Mouse (Mus musculus) large intestine, adult 2 months (tissue): Measurements from ENCODE around the gene Endod1. TPM values are rescaled to one million over a fixed set of nuclear protein-coding genes. Genes with fewer than 3 reads are reported as not detected.

Experiments used
- DNase-seq: peaks from one replicate; pipeline ENCODE4 v3.0.0-alpha.2; 2012; ENCODE audit warnings: low read depth, low spot score
- WGBS: fragments of 180-500 bp; shearing (Covaris S2); methylation state at CpG from one replicate; pipeline ENCODE4 v1.1.7; 2018; 5-methylcytosine and 5-hydroxymethylcytosine counted together
- polyA plus RNA-seq: library from polyadenylated mRNA; depleted of rRNA; stranded (reverse); fragments of >200 nt; gene quantifications from 2 replicates; pipeline ENCODE4 v1.2.3, GENCODE M21; 2012; rRNA removed

The Endod1 gene
- polyA plus RNA-seq, result 43.6 and 64.7 TPM in 2 replicates

GRCm38 (mm10) chr9:14381353-14382055 is at the start of gene Endod1:
Gene Endod1 (minus strand): TSS chr9:14381507.
- 2% methylated on average over 8 of the region's 8 CpGs for WGBS
- no peak for DNase-seq

DNA sequence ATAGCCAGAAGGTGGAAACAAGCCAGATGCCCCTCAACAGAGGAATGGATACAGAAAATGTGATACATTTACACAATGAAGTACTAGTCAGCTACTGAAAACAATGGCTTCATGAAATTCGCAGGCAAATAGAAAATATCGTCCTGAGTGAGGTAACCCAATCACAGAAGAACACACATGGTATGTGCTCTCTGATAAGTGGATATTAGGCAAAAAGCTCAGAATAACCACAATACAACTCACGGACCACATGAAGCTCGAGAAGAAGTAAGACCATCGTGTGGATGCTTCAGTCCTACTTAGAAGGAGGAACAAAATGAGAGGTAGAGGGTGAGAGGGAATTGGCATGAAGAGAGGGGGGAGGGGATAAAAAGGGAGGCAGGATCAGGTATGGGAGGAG is 27.8 kb upstream of the Endod1 start:
- 93% methylated on average over 5 of the region's 5 CpGs for WGBS
- DNase-seq, result no peak

DNA sequence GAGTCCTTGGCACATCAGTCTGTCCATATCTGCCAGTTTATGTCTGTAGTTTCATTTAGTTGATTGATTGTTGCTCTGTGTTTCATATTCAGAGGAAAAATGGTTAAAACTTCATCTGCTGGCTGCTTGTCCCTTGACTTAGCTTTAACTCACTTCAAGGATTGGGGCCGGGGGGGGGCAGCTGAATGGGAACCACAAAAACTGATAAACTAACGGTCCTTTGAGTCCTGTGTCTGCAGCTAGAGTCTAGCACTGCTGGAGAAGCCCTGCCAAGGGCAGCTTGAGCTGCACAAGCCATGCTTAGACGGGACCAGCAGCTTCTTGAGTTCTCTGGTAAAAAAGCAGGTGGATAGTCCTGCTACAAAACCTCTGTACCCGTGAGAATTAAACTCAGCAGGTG is 26.7 kb upstream of the Endod1 start:
- DNase-seq, result no peak
- WGBS, result 64% methylated on average over 4 of the region's 4 CpGs

- 75% methylated on average over 1 of the region's 1 CpGs for WGBS
- no peak for DNase-seq
Observed at GRCm38 (mm10) chr9:14406056-14406455, 24.7 kb upstream of the Endod1 start.

DNA sequence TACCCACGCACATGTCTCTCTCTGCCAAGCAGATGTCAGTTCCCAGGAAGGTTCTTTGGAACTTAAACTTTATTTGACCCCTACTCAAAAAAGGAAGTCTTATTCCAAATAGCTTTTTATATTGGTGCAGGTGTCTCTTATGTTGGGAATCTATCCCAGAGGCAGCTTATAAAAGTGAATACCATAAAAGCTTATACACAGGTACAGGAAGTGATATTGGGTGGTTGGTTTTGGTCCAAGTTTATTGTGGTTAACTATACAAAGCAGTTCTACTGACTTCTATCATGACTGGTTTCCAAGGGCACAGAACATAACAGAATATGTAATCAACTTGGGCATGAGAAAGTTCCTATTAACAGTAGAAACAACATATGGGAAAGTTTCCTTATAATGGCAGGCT is 20.8 kb upstream of the Endod1 start:
- 31% methylated on average over 1 of the region's 1 CpGs for WGBS
- DNase-seq, result no peak

GRCm38 (mm10) chr9:14400392-14400791 is 19.1 kb upstream of the Endod1 start:
- WGBS, result 85% methylated on average over 5 of the region's 5 CpGs
- DNase-seq, result no peak

GRCm38 (mm10) chr9:14398946-14399345 is 17.6 kb upstream of the Endod1 start:
- no peak for DNase-seq
- 65% methylated on average over 1 of the region's 1 CpGs for WGBS

DNA sequence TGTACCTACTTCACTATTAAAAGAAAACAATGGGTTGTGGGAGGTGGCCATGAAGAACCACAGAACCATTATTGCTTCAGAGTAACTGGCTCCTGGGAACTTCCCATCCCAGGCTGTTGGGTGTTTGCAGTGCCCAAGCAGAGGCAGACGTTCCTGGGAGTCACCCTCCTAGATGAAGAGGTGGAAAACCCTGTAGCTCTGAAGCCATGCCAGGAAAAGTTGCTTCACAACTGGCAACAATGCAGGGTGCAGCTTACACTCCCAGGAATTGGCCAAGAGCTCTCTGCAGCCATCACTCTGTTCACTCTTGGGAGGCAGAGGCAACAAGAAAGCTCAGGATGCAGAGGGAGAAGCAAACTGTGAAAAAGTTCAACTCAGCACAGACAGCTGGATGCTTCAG is 16.8 kb upstream of the Endod1 start:
- 13% methylated on average over 1 of the region's 1 CpGs for WGBS
- no peak for DNase-seq

- 92% methylated on average over 6 of the region's 6 CpGs for WGBS
- DNase-seq, result no peak
Observed at GRCm38 (mm10) chr9:14397449-14397819, 16.1 kb upstream of the Endod1 start.

DNA sequence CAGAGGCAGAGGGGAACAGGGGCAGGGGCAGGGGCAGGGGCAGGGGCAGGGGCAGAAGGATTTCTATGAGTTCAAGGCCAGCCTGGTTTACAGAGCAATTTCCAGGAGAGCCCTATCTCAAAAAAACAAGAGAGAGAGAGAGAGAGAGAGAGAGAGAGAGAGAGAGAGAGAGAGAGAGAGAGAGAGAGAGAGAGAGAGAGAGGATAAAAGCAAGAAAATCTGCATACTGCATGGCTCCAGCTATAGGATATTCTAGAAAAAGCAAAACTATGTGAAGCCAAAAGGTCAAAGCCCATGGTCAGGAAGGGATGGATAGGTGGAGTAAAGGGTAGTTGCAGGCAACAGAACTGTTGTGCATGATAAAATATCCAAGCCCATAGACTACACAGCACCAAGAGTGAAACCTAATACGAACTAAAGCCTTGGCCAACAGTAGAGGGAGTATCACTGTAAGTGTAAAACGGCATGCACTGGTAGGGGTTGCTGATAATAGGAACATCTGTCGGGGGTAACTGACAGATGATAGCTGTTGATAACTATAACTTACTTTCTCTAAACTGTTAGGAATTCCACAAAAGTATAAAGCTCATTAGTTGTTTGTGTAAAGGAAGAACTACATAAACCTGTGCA is 15.6 kb upstream of the Endod1 start:
- 80% methylated on average over 3 of the region's 3 CpGs for WGBS
- DNase-seq, result no peak

- no peak for DNase-seq
- 15% methylated on average over 2 of the region's 2 CpGs for WGBS
Observed at GRCm38 (mm10) chr9:14396096-14396495, 14.8 kb upstream of the Endod1 start.

DNA sequence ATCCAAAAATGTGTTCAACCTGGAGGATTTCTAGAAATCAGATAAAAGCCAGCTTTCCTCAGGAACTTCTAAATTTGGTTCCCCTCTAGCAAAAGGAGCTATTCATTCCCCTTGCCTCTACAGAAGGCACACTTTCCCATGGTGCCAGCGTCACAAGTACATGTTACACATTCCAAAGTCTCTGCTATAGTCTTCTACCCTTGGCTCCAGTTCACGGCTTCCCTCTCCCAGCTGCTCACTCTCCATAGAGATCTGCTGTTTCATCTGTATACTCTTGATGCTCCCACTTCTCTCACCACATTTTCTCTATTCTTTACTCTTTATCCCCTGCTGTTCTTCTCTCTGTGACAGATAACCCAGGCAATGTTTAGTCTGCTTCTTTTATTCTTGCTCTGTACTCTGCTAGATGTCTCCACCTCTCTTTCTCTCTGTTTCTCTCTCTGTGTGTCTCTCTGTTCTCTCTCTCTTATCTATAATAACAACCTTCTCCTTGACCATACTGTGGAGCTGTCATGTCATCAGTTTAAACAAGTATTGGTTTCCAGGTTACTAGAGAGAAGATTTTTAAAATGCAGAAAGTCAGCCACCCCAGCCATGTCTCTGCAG is 13.8 kb upstream of the Endod1 start:
- no peak for DNase-seq
- 57% methylated on average over 2 of the region's 2 CpGs for WGBS

DNA sequence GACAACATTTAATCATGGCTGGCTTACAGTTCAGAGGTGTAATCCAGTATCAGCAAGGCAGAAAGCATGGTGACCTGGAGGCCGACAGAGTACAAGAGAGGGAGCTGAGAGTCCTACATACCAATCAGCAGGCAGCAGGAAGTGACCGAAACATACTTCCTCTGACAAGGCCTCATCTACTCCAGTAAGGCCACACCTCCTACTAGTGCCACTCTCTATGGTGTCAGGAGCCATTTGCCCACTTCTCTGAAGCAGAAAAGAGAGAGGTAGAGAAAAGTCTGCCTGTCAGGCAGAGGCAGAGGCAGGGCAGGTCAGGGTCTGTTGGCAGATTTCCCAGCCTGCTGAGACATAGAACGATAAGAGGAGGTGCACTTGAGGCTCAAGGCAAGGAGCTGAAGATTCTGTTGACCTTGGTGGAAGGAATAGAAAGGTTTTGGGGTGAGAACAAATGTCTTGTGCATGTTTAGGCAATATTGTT is 10.6 kb upstream of the Endod1 start:
- no peak for DNase-seq
- 68% methylated on average over 3 of the region's 3 CpGs for WGBS

DNA sequence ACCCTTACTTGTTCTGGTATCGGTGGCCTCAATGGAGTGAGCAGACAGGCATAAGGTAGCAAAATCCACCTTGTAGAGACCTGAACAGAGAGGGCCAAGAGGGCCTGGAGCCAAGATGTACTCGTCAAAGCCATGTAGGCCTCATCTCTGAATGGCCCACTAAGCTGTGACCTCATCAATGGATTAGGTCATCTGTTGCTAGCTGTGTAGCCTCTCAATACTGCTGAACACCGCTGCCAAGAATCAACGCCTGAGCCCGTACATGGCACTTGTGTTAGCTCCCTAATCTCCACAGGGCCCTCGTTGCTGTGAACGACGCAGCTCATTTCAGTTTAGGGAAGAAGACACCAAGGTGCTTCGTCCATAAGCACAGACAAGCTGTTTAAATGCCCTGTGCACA is 10.0 kb upstream of the Endod1 start:
- DNase-seq, result no peak
- WGBS, result 92% methylated on average over 9 of the region's 9 CpGs

- no peak for DNase-seq
- WGBS, result 100% methylated on average over 1 of the region's 1 CpGs
Observed at GRCm38 (mm10) chr9:14390278-14390677, 9.0 kb upstream of the Endod1 start.

DNA sequence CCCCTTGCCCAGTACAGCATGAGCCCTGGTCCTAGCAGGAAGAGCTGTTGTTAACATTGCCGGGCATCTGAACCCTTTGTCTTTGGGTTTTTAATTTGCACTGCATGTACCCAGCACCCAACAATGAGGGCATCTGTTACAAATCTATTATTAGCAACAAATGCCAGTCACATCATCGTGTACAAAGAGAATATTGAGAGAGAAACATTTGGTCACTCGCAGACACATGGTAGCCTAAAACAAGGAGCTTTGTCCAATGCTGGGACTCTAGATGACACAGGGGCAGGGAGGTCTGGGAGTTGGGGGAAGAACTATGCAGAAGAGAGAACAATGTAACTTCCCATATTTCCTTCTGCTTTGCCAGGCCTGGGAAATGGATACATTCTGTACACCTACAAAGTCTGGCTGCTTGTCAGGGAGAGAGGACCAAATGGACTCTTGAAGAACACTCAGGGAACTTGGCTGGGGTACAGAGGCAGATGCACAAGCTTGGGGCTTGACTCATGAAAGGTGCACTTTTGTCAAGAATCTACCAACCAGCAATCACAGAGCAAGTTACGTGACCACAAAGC is 7.8 kb upstream of the Endod1 start:
- DNase-seq, result no peak
- WGBS, result 84% methylated on average over 4 of the region's 4 CpGs

DNA sequence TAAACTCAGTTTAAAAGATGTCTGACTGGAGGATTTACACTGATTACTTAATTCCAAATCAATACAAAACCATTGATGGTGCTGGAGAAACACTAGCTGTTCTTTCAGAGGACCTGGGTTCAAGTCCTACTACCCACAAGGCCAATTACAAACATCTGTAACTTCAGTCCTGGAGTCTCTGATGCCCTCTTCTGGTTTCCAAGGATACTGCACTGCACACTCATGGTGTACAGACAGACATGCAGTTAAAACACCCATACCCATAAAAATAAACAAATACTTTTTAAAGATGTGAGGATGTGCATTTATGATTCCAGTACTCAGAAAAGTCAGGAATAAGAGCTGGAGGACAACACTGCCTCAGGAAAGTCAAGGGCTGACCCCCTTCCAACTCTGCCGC is 6.7 kb upstream of the Endod1 start:
- WGBS, result 94% methylated on average over 1 of the region's 1 CpGs

DNA sequence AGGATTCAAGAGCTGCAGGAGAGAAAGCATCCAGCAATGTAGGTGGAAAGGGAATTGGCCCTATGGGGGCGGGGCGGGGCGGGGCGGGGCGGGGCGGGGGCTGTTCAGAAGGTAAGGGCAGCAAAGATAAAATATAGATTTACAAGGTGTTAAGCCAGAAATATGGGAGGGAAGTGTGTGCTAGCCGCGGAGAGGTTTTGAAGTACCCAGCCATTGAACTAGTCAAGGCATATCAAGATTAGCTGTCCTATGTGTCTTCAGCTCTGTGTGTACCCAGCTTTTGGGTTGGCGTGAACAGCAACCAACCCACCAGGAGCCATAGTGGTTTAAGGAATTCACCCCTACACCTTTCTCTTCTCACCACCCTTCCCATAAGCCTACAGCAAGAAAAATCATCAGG is 5.5 kb upstream of the Endod1 start:
- no peak for DNase-seq
- WGBS, result 35% methylated on average over 9 of the region's 9 CpGs

More for the DNA sequence above, 6.7 kb upstream of the Endod1 start:
- DNase-seq, result no peak

- no peak for DNase-seq
- 87% methylated on average over 8 of the region's 8 CpGs for WGBS
Observed at GRCm38 (mm10) chr9:14385665-14386064, 4.4 kb upstream of the Endod1 start.

DNA sequence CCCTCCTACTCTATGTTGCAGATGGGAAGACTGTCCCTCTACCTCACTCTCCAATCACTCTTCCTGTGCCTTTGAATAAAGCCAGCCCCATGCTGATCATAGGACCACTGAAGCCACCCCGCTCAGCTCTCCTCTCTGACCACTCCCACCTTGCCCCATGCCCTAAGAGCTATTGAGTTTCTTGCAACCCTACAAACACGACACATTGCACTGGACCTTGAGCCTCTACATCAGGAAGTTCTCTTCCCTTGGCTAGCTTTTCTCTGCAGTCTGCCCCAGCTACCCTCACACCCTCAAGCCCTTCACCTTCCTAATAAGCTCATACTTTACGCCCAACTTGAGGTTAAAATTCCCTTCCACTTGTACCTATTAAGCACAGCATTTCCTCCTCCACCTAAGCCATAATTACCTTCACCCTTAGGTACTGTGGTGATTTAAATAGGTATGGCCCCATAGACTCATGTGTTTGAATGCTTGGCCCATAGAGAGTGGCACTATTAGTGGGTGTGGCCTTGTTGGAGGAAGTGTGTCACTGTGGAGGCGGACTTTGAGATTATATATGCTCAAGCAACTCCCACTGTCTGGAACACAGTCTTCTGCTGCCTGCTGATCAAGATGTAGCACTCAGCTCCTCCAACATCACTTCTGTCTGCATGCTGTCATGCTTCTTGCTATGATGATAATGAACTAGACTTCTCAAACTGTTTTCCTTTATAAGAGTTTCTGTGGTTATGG is 2.0 kb upstream of the Endod1 start:
- 52% methylated on average over 4 of the region's 4 CpGs for WGBS
- peak; percentile 56 for DNase-seq
